Mouse (Mus musculus): ENCODE measurements at regions not wholly inside any gene's neighbourhood (a gene's known extent, or its start where the extent isn't known, plus 50 kb on each side); places are given as distances from the start of the nearest gene placed in this dataset.

DNA sequence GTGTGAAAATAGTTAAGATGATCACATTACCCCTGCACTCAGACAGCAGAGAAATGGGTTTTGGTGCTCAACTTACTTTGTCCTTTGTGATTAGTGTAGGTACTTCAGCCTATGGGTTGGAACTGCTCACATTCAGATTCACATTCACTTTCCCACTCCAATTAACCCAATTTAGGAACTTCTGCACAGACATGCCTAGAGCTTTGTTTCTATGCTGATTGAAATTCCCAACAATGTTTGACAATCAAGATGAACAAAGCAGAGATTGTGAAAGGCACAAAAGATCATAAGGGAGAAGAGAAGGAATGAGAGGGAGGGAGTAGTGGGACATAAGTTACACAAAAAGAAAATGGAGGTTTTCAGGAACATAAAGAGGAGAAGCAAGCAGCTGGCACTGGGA, 285.0 kb downstream of the Gm17521 start:
- Histone ChIP-seq H3K4me3 (no peak overlapping the region), H3K27ac (no peak overlapping the region), H3K27me3 (ENCODE audit: low read depth, poor library complexity, severe bottlenecking) (no peaks in the 10 kb centered on the region), H3K36me3 (no peaks in the 10 kb centered on the region), H3K9me3 (replicated peaks) (no peaks in the 10 kb centered on the region), H3K4me1 (no peaks in the 10 kb centered on the region)
- DNase-seq (ENCODE audit: low spot score), result no peak

DNA sequence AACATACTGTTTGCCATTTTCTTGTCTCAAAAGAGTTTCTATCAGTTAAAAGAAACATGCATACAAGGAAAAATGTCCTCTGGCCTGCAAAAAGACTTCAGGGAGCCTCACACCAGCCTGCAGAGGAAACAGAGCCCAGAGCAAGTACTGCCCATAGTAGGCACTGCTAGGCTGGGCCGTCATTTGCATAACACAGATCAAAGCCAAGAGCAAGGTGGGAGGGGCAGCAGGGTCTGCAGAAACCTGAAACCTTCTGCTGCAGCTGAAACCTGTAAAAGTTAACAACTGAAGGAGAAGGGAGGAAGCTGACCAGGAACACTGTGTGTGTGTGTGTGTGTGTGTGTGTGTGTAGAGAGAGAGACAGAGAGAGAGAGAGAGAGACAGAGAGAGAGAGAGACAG, 309.5 kb downstream of the Gm17521 start:
- Histone ChIP-seq H3K4me1 (no peaks in the 10 kb centered on the region), H3K4me3 (no peak overlapping the region), H3K27ac (no peak overlapping the region), H3K27me3 (ENCODE audit: low read depth, poor library complexity, severe bottlenecking) (no peaks in the 10 kb centered on the region), H3K36me3 (no peaks in the 10 kb centered on the region), H3K9me3 (replicated peaks) (no peaks in the 10 kb centered on the region)
- DNase-seq (ENCODE audit: low spot score), result peak; percentile 29
- WGBS, result 10% methylated on average over 1 of the region's 1 CpGs

Data from limb, embryonic 10.5 days (tissue).